27 mouse cellular contexts compared by ENCODE assay signal in genomic region chr9:84028120-84028519, GRCm38 (mm10).
DNase-seq lines count a peak whose midpoint lies in the region; ATAC-seq and TF ChIP-seq lines count a peak whose summit lies in the region.
"Had no signal": no experiment of that assay in that cellular context is flagged by ENCODE, and none has a peak within 500 bp of the region (broad histone marks: within the 10 kb centered on the region; RNA-seq: fewer than 3 reads in every experiment).

No protein-coding gene starts in this region.

- no peaks in the 10 kb centered on the region for H3K79me2 ChIP-seq in CH12.LX (replicated peaks; ENCODE audit: control insufficient read depth, extremely low read depth, insufficient read depth, poor library complexity, severe bottlenecking)

- no peak for TF ChIP-seq RAD21 in CH12.LX (IDR thresholded peaks at IDR 0.05; ENCODE audit: low read depth, low read length)

- no peaks in the 10 kb centered on the region for H3K27me3 ChIP-seq in CH12.LX (replicated peaks)
- H3K27me3 ChIP-seq in hindbrain, embryonic 10.5 days (ENCODE audit: insufficient read depth, poor library complexity, severe bottlenecking) = no peaks in the 10 kb centered on the region
- H3K27me3 ChIP-seq: forebrain, embryonic 13.5 days; heart, embryonic 12.5 days; hindbrain, embryonic 15.5 days; limb, embryonic 15.5 days; liver, embryonic 13.5 days; midbrain, embryonic 15.5 days had no signal

- H3K36me3 ChIP-seq in CH12.LX (replicated peaks in 1 of 2; ENCODE audit: control insufficient read depth in 1 of 2, insufficient read depth in 1 of 2, low read length in 1 of 2) = peaks cover 0 to 12% of the 10 kb centered on the region in 2 experiments
- H3K36me3 ChIP-seq in hindbrain, embryonic 10.5 days = no peaks in the 10 kb centered on the region
- H3K36me3 ChIP-seq: hindbrain, embryonic 15.5 days; limb, embryonic 10.5 days; liver, embryonic 13.5 days; midbrain, embryonic 15.5 days had no signal

- in situ Hi-C loops in CH12.LX (cut with MboI; ENCODE audit: low pct_ligation_motif_present, low pct_unique_long_range_greater_than_20kb, low sequenced_read_pairs) = no loop called here

- no peak overlapping the region for H3K27ac ChIP-seq in CH12.LX (ENCODE audit: insufficient read depth, low read depth)
- H3K27ac ChIP-seq in hindbrain, embryonic 10.5 days = no peak overlapping the region
- H3K27ac ChIP-seq: forebrain, embryonic 13.5 days; hindbrain, embryonic 15.5 days; layer of hippocampus, adult 2 months; limb, embryonic 10.5 days; limb, embryonic 15.5 days; liver, embryonic 13.5 days; midbrain, embryonic 15.5 days had no signal

- 77% methylated on average over 2 of the region's 2 CpGs for WGBS in hindbrain, embryonic 10.5 days

- no peak overlapping the region for H3K4me3 ChIP-seq in CH12.LX (replicated peaks in 1 of 3; ENCODE audit: low read depth in 2 of 3, low read length in 2 of 3, poor library complexity in 1 of 3)
- no peak overlapping the region for H3K4me3 ChIP-seq in hindbrain, embryonic 10.5 days
- H3K4me3 ChIP-seq: forebrain, embryonic 13.5 days; heart, embryonic 12.5 days; hindbrain, embryonic 15.5 days; layer of hippocampus, adult 2 months; limb, embryonic 10.5 days; limb, embryonic 15.5 days; liver, embryonic 13.5 days; midbrain, embryonic 15.5 days had no signal

- peaks cover 0 to 22% of the 10 kb centered on the region in 2 experiments; a peak in 2 of 4 replicates for H3K4me1 ChIP-seq in CH12.LX (ENCODE audit: control insufficient read depth in 1 of 2, insufficient read depth in 2 of 2)
- peaks cover 24% of the 10 kb centered on the region for H3K4me1 ChIP-seq in hindbrain, embryonic 10.5 days (replicated peaks)
- H3K4me1 ChIP-seq: liver, embryonic 13.5 days had no signal

- no peaks in the 10 kb centered on the region for H3K9me3 ChIP-seq in CH12.LX (replicated peaks; ENCODE audit: low read length)
- H3K9me3 ChIP-seq in hindbrain, embryonic 10.5 days = no peaks in the 10 kb centered on the region
- H3K9me3 ChIP-seq: forebrain, embryonic 13.5 days; heart, embryonic 12.5 days; hindbrain, embryonic 15.5 days; limb, embryonic 10.5 days; limb, embryonic 15.5 days; liver, embryonic 13.5 days; midbrain, embryonic 15.5 days had no signal

- TF ChIP-seq POLR2A in CH12.LX (IDR thresholded peaks at IDR 0.05; ENCODE audit: low read depth, low read length) = no peak

- dilution Hi-C loops in CH12.LX (cut with MboI; ENCODE audit: extremely low pct_ligation_motif_present, extremely low pct_unique_long_range_greater_than_20kb, low sequenced_read_pairs) = no loop called here

- H3K4me2 ChIP-seq in CH12.LX (ENCODE audit: insufficient read depth, low read depth, poor library complexity, severe bottlenecking) = no peak overlapping the region
- H3K4me2 ChIP-seq: forebrain, embryonic 13.5 days; heart, embryonic 12.5 days; hindbrain, embryonic 15.5 days; limb, embryonic 15.5 days; liver, embryonic 13.5 days; midbrain, embryonic 15.5 days had no signal

- peak; percentile 90 for ATAC-seq in neutrophil, adult 5-6 weeks (ENCODE audit: extremely low read depth, insufficient number of reproducible peaks, low FRiP score, poor library complexity, severe bottlenecking)
- ATAC-seq: activated CD4-positive, CD25-positive, alpha-beta regulatory T cell, adult 4 months; forebrain, embryonic 13.5 days; midbrain, embryonic 15.5 days had no signal

- no peak for TF ChIP-seq CTCF in CH12.LX (conservative IDR thresholded peaks at IDR 0.05 in 1 of 2, IDR thresholded peaks at IDR 0.05 in 1 of 2; ENCODE audit: low read depth in 2 of 2, low read length in 2 of 2)

- H3K9ac ChIP-seq in CH12.LX (ENCODE audit: insufficient read depth, low read depth) = no peak overlapping the region
- H3K9ac ChIP-seq: forebrain, embryonic 13.5 days; heart, embryonic 12.5 days; hindbrain, embryonic 15.5 days; limb, embryonic 15.5 days; liver, embryonic 13.5 days; midbrain, embryonic 15.5 days had no signal

- no peak for TF ChIP-seq EP300 in CH12.LX (IDR thresholded peaks at IDR 0.05; ENCODE audit: low read length)

- DNase-seq in spleen, adult 12 weeks (ENCODE audit: low spot score) = peak; percentile 1
- no peak for DNase-seq in spleen, postnatal 4 days (ENCODE audit: low spot score in 2 of 2)
- peak; percentile 11 for DNase-seq in CH12.LX (ENCODE audit: extremely low read depth)
- DNase-seq in gastrocnemius, adult 8-10 months (ENCODE audit: low spot score in 2 of 2) = no peak
- DNase-seq in thymus, postnatal 4 days = no peak
- no peak for DNase-seq in hindbrain, embryonic 10.5 days (ENCODE audit: low spot score)
- DNase-seq: adrenal gland, adult 2 months; cerebellum, adult 8-10 months; cerebellum, postnatal 36 days; gastrocnemius, postnatal 25 days; kidney, adult 2 months; kidney, postnatal 36 days; liver, embryonic 13.5 days; lung, adult 2 months; lung, postnatal 4 days; right cerebral cortex, postnatal 4 days; thymus, adult 2 months; thymus, postnatal 36 days had no signal

TF ChIP-seq in CH12.LX, 34 proteins besides CTCF, POLR2A, EP300 and RAD21:
- TF ChIP-seq CHD2 (IDR thresholded peaks at IDR 0.05; ENCODE audit: low read length) (no peak), ZKSCAN1 (IDR thresholded peaks at IDR 0.05; ENCODE audit: borderline replicate concordance, low read depth, low read length) (no peak), JUND (conservative IDR thresholded peaks at IDR 0.05; ENCODE audit: low read depth, low read length) (no peak), TBP (conservative IDR thresholded peaks at IDR 0.05; ENCODE audit: low read depth, low read length) (no peak), KAT2A (IDR thresholded peaks at IDR 0.05; ENCODE audit: insufficient replicate concordance, low read length) (no peak), MAFK (IDR thresholded peaks at IDR 0.05; ENCODE audit: insufficient replicate concordance, low read length) (no peak), TCF12 (IDR thresholded peaks at IDR 0.05; ENCODE audit: low read depth, low read length) (no peak), POLR2AphosphoS2 (IDR thresholded peaks at IDR 0.05; ENCODE audit: low read depth, low read length) (no peak), ELF1 (IDR thresholded peaks at IDR 0.05; ENCODE audit: low read depth, low read length) (no peak), ZMIZ1 (IDR thresholded peaks at IDR 0.05; ENCODE audit: low read depth, low read length) (no peak), NRF1 (IDR thresholded peaks at IDR 0.05; ENCODE audit: low read depth, low read length) (no peak)

Comparison
In these comparisons a context has a peak if more than half of its experiments do, and no peak if none do; other contexts are left out.
1. DNase-seq: peak in spleen, adult 12 weeks (single experiment) and CH12.LX (single experiment); none in spleen, postnatal 4 days (0 of 2), gastrocnemius, adult 8-10 months (0 of 2), thymus, postnatal 4 days (single experiment) and hindbrain, embryonic 10.5 days (single experiment).